Mouse (Mus musculus) ZHBTc4 (cell line): ENCODE measurements around the gene Fkrp.

ENCODE experiments used
- DNase-seq: peaks from one replicate; pipeline ENCODE4 v3.0.0-alpha.2; 2011; ENCODE audit warnings: low read depth, low spot score

The Fkrp gene

DNA sequence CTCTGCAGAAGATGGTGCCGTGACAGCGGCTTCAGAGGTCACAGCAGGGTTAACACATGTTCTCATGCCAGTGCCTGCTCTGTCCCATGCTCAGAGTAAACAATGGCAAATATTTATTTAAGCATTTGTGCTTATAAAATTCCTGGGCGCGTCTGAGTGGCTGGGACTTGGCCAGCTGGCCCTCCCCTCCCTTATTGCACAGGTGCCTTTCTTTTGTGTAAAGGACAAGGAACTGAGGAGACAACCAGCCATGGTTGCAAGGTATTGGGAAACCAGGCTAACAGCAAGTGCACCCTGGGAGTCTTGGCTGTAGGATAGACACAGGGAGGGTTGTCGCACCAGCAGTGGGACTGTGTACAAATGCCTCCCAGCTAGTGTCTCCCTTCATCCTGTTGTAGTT lies 24.2 kb downstream of the Fkrp start:
- no peak for DNase-seq

GRCm38 (mm10) chr7:16785541-16786083 lies 30.9 kb downstream of the Fkrp start:
- no peak for DNase-seq

DNA sequence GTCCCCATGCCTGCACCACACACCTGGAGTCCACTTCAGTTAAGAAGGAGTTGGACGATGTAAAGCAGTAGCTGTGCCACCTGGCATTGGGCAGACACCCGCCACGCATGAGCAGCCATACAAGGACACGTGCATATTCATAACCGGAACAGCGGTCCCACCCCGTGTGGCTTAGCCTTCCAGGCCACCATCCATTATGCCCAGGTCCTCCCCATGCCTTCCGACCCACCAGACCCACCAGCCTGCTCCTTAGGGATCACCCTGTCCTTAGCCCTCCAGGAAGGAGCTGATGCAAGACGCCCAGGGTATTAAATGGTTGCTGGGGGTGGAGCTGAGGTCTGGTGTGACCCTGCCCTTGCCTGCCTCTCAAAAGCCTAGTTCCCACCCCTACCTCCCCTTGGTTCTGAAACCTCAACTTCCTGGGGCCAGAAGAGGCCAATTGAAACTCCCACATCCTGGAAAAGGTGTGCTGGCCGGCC lies 32.0 kb downstream of the Fkrp start:
- peak; percentile 76 for DNase-seq

DNA sequence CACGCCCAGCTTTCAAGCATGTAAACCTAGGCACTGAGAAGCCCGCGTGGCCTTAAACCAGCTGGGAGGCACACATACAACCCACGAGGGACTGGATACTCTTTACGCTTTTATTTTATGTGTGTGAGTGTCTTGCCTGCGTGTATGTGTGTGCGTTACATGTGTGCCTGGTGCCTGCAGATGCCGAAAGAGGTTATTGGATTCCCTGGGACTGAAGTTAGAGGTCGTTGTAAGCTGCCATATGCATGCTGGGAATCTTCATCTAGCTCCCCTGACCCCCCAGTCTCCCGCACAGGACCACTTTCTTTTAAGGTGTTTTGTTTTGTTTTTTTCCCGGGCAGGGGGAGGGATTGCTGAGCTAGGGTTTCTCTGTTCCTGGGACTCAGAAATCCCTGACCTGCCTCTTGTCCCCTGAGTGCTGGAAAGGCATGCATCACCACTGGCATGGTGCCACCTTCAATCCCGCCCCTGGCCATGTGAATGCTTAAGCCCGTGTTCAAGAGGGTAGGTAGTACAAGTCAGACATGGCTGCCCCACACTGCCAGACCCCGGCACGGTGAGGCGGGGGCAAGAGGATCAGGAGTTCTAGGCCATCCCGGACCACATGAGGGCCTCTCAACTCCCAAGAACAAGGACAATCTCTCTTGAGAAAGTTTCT lies 32.6 kb downstream of the Fkrp start:
- no peak for DNase-seq

GRCm38 (mm10) chr7:16783224-16783688 lies 33.3 kb downstream of the Fkrp start:
- DNase-seq = no peak

- DNase-seq = no peak
These were observed 33.9 kb downstream of the Fkrp start for GRCm38 (mm10) chr7:16782555-16783125.

DNA sequence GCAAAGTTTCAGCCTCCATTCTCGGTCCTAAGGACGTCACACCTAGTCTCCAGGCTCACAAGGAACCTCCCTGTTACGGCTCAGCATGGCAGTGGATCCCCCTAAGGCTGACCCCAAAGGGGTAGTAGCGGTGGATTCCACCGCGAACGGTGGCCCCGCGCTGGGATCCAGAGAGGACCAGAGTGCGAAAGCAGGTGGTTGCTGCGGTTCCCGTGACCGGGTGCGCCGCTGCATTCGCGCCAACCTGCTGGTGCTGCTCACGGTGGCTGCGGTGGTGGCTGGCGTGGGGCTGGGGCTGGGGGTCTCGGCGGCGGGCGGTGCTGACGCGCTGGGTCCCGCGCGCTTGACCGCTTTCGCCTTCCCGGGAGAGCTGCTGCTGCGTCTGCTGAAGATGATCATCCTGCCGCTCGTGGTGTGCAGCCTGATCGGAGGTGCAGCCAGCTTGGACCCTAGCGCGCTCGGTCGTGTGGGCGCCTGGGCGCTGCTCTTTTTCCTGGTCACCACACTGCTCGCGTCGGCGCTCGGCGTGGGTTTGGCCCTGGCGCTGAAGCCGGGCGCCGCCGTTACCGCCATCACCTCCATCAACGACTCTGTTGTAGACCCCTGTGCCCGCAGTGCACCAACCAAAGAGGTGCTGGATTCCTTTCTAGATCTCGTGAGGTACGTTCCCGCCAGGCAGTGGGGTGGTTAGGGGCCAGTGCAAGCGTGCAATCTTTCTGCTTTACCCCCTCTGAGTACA lies 34.5 kb downstream of the Fkrp start:
- DNase-seq = no peak

- no peak for DNase-seq
These were observed 35.0 kb downstream of the Fkrp start for GRCm38 (mm10) chr7:16781555-16781815.

- DNase-seq = peak; percentile 100
These were observed 35.5 kb downstream of the Fkrp start, which contains the start of gene Slc1a5 for GRCm38 (mm10) chr7:16780825-16781554. Gene Slc1a5 (plus strand): TSS chr7:16781340.

- DNase-seq = peak; percentile 89
These were observed 36.5 kb downstream of the Fkrp start for GRCm38 (mm10) chr7:16780076-16780475.

DNA sequence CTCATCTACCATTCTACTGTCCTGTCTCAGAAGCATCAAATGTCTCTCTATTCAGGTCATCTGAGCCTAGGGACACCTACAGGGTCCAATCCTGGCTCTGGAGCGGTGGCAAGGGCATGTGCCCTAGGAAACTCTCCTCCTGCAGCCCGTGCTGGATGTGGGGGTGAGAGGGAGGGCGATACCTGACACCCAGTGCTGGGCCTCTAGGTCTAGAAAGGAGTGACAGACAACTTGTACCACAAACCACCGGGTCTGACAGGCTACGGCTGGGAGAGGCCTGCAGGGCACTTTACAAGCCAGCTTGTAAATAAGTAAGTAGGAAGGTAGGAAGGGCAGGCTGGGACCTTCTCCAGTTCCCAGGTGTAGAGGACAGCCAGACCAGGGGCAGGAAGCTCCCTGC lies 40.6 kb downstream of the Fkrp start:
- no peak for DNase-seq

- peak; percentile 86 for DNase-seq
These were observed 50.1 kb downstream of the Fkrp start for GRCm38 (mm10) chr7:16766443-16766842.

- DNase-seq = no peak
These were observed 52.9 kb downstream of the Fkrp start for GRCm38 (mm10) chr7:16763463-16764218.

GRCm38 (mm10) chr7:16761630-16762029 lies 54.9 kb downstream of the Fkrp start:
- DNase-seq = no peak

- peak; percentile 10 for DNase-seq
These were observed 55.5 kb downstream of the Fkrp start for GRCm38 (mm10) chr7:16761005-16761481.

DNA sequence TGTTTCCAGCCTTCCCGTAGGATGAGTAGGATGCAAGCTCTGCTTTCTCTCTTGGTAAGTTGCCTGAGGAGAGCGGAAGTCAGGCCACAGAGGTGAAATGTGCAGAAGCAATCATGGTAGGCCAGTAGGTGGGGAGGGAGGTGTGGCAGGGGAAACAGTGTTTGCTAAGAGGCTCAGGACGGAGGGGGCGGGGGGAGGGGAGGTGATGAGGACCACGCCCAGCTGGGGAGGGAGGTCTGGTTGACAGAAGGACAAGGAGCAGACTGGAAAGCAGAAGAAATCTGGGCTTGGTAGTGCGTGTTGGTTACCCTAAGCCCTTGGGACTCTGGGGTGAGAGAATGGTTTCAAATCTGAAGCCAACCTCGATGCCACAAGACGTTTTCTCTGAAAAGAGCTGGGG lies 56.2 kb downstream of the Fkrp start:
- peak; percentile 72 for DNase-seq
